Mouse (Mus musculus): ENCODE data around the gene Ubald1. TPM values are rescaled to one million over a fixed set of nuclear protein-coding genes. Genes with fewer than 3 reads are reported as not detected.

The Ubald1 gene
- polyA plus RNA-seq, 1 experiment from 2014 or later = 31.5 TPM

GRCm38 (mm10) chr16:4903491-4904102 is 23.5 kb upstream of the Ubald1 start:
- Histone ChIP-seq H3K4me1 (ENCODE audit: control insufficient read depth, insufficient read depth, low read length) (peaks cover 6% of the 10 kb centered on the region; the same call in 1 of the 2 replicates), H3K27me3 (ENCODE audit: control insufficient read depth, insufficient read depth, low read length) (no peaks in the 10 kb centered on the region), H3K4me2 (ENCODE audit: low read depth, low read length) (no peak overlapping the region), H3K9me3 (replicated peaks; ENCODE audit: control insufficient read depth, low read length) (no peaks in the 10 kb centered on the region), H3K9ac (ENCODE audit: low read length) (no peak overlapping the region), H3K4me3 (replicated peaks; ENCODE audit: low read length) (no peak overlapping the region), H3K27ac (ENCODE audit: low read length) (no peak overlapping the region), H3K36me3 (ENCODE audit: control insufficient read depth, insufficient read depth, low read length) (no peaks in the 10 kb centered on the region; the same call in 1 of the 2 replicates)
- WGBS = 63% methylated on average over 6 of the region's 6 CpGs
- ATAC-seq (ENCODE audit: insufficient read depth, low FRiP score) = no peak

- WGBS = 83% methylated on average over 2 of the region's 2 CpGs
- Histone ChIP-seq H3K4me3 (replicated peaks; ENCODE audit: low read length) (no peak overlapping the region), H3K4me2 (ENCODE audit: low read depth, low read length) (no peak overlapping the region), H3K9ac (ENCODE audit: low read length) (no peak overlapping the region), H3K27ac (ENCODE audit: low read length) (no peak overlapping the region), H3K36me3 (ENCODE audit: control insufficient read depth, insufficient read depth, low read length) (no peaks in the 10 kb centered on the region), H3K9me3 (replicated peaks; ENCODE audit: control insufficient read depth, low read length) (no peaks in the 10 kb centered on the region), H3K4me1 (ENCODE audit: control insufficient read depth, insufficient read depth, low read length) (peaks cover 6% of the 10 kb centered on the region; the same call in 1 of the 2 replicates), H3K27me3 (ENCODE audit: control insufficient read depth, insufficient read depth, low read length) (no peaks in the 10 kb centered on the region)
- ATAC-seq (ENCODE audit: insufficient read depth, low FRiP score) = no peak
Measured at GRCm38 (mm10) chr16:4902390-4902789, 22.3 kb upstream of the Ubald1 start.

- H3K9ac ChIP-seq (ENCODE audit: low read length) = no peak overlapping the region
- 63% methylated on average over 7 of the region's 7 CpGs for WGBS
- no peak for ATAC-seq (ENCODE audit: insufficient read depth, low FRiP score)
- H3K4me1 ChIP-seq (ENCODE audit: control insufficient read depth, insufficient read depth, low read length) = 0 out of 2 replicates have a peak, but pooled peaks cover 4% of the 10 kb centered on the region
- H3K4me3 ChIP-seq (replicated peaks; ENCODE audit: low read length) = no peak overlapping the region
- no peaks in the 10 kb centered on the region for H3K36me3 ChIP-seq (ENCODE audit: control insufficient read depth, insufficient read depth, low read length)
- no peaks in the 10 kb centered on the region for H3K9me3 ChIP-seq (replicated peaks; ENCODE audit: control insufficient read depth, low read length)
- no peaks in the 10 kb centered on the region for H3K27me3 ChIP-seq (ENCODE audit: control insufficient read depth, insufficient read depth, low read length)
- no peak overlapping the region for H3K27ac ChIP-seq (ENCODE audit: low read length)
- H3K4me2 ChIP-seq (ENCODE audit: low read depth, low read length) = no peak overlapping the region
Measured at GRCm38 (mm10) chr16:4901167-4901566, 21.1 kb upstream of the Ubald1 start.

GRCm38 (mm10) chr16:4899711-4900110 is 19.6 kb upstream of the Ubald1 start:
- no peaks in the 10 kb centered on the region for H3K27me3 ChIP-seq (ENCODE audit: control insufficient read depth, insufficient read depth, low read length)

GRCm38 (mm10) chr16:4898881-4899280 is 18.8 kb upstream of the Ubald1 start:
- H3K36me3 ChIP-seq (ENCODE audit: control insufficient read depth, insufficient read depth, low read length) = no peaks in the 10 kb centered on the region
- H3K4me2 ChIP-seq (ENCODE audit: low read depth, low read length) = no peak overlapping the region
- H3K27ac ChIP-seq (ENCODE audit: low read length) = no peak overlapping the region
- no peak overlapping the region for H3K9ac ChIP-seq (ENCODE audit: low read length)
- H3K4me1 ChIP-seq (ENCODE audit: control insufficient read depth, insufficient read depth, low read length) = 0 out of 2 replicates have a peak, but pooled peaks cover 7% of the 10 kb centered on the region
- no peak overlapping the region for H3K4me3 ChIP-seq (replicated peaks; ENCODE audit: low read length)
- H3K9me3 ChIP-seq (replicated peaks; ENCODE audit: control insufficient read depth, low read length) = no peaks in the 10 kb centered on the region
- 86% methylated on average over 6 of the region's 6 CpGs for WGBS
- ATAC-seq (ENCODE audit: insufficient read depth, low FRiP score) = no peak
- no peaks in the 10 kb centered on the region for H3K27me3 ChIP-seq (ENCODE audit: control insufficient read depth, insufficient read depth, low read length)

More at GRCm38 (mm10) chr16:4899711-4900110, 19.6 kb upstream of the Ubald1 start:
- ATAC-seq (ENCODE audit: insufficient read depth, low FRiP score) = no peak
- Histone ChIP-seq H3K9me3 (replicated peaks; ENCODE audit: control insufficient read depth, low read length) (no peaks in the 10 kb centered on the region), H3K27ac (ENCODE audit: low read length) (no peak overlapping the region), H3K4me3 (replicated peaks; ENCODE audit: low read length) (no peak overlapping the region), H3K4me2 (ENCODE audit: low read depth, low read length) (no peak overlapping the region), H3K36me3 (ENCODE audit: control insufficient read depth, insufficient read depth, low read length) (no peaks in the 10 kb centered on the region), H3K9ac (ENCODE audit: low read length) (no peak overlapping the region), H3K4me1 (ENCODE audit: control insufficient read depth, insufficient read depth, low read length) (0 out of 2 replicates have a peak, but pooled peaks cover 6% of the 10 kb centered on the region)
- 49% methylated on average over 2 of the region's 2 CpGs for WGBS

GRCm38 (mm10) chr16:4897146-4897730 is 17.1 kb upstream of the Ubald1 start:
- Histone ChIP-seq H3K36me3 (ENCODE audit: control insufficient read depth, insufficient read depth, low read length) (no peaks in the 10 kb centered on the region; the same call in 1 of the 2 replicates), H3K9me3 (replicated peaks; ENCODE audit: control insufficient read depth, low read length) (no peaks in the 10 kb centered on the region), H3K4me3 (replicated peaks; ENCODE audit: low read length) (no peak overlapping the region), H3K27ac (ENCODE audit: low read length) (no peak overlapping the region), H3K9ac (ENCODE audit: low read length) (no peak overlapping the region), H3K4me2 (ENCODE audit: low read depth, low read length) (no peak overlapping the region), H3K27me3 (ENCODE audit: control insufficient read depth, insufficient read depth, low read length) (no peaks in the 10 kb centered on the region), H3K4me1 (ENCODE audit: control insufficient read depth, insufficient read depth, low read length) (0 out of 2 replicates have a peak, but pooled peaks cover 7% of the 10 kb centered on the region)
- no peak for ATAC-seq (ENCODE audit: insufficient read depth, low FRiP score)
- WGBS = 64% methylated on average over 7 of the region's 7 CpGs

- Histone ChIP-seq H3K27ac (ENCODE audit: low read length) (no peak overlapping the region), H3K27me3 (ENCODE audit: control insufficient read depth, insufficient read depth, low read length) (no peaks in the 10 kb centered on the region), H3K9me3 (replicated peaks; ENCODE audit: control insufficient read depth, low read length) (no peaks in the 10 kb centered on the region), H3K4me3 (replicated peaks; ENCODE audit: low read length) (no peak overlapping the region), H3K4me2 (ENCODE audit: low read depth, low read length) (no peak overlapping the region), H3K9ac (ENCODE audit: low read length) (no peak overlapping the region), H3K36me3 (ENCODE audit: control insufficient read depth, insufficient read depth, low read length) (no peaks in the 10 kb centered on the region; the same call in 1 of the 2 replicates), H3K4me1 (ENCODE audit: control insufficient read depth, insufficient read depth, low read length) (0 out of 2 replicates have a peak, but pooled peaks cover 7% of the 10 kb centered on the region)
- 58% methylated on average over 5 of the region's 5 CpGs for WGBS
- peak; percentile 78; the same call in 1 of the 2 replicates for ATAC-seq (ENCODE audit: insufficient read depth, low FRiP score)
Measured at GRCm38 (mm10) chr16:4896249-4897027, 16.3 kb upstream of the Ubald1 start.

- Histone ChIP-seq H3K27me3 (ENCODE audit: control insufficient read depth, insufficient read depth, low read length) (no peaks in the 10 kb centered on the region), H3K9me3 (replicated peaks; ENCODE audit: control insufficient read depth, low read length) (no peaks in the 10 kb centered on the region), H3K27ac (ENCODE audit: low read length) (no peak overlapping the region), H3K4me3 (replicated peaks; ENCODE audit: low read length) (no peak overlapping the region), H3K9ac (ENCODE audit: low read length) (no peak overlapping the region), H3K36me3 (ENCODE audit: control insufficient read depth, insufficient read depth, low read length) (no peaks in the 10 kb centered on the region; the same call in 1 of the 2 replicates), H3K4me1 (ENCODE audit: control insufficient read depth, insufficient read depth, low read length) (peaks cover 9% of the 10 kb centered on the region; the same call in 1 of the 2 replicates), H3K4me2 (ENCODE audit: low read depth, low read length) (no peak overlapping the region)
- WGBS = 76% methylated on average over 7 of the region's 7 CpGs
- no peak for ATAC-seq (ENCODE audit: insufficient read depth, low FRiP score)
Measured at GRCm38 (mm10) chr16:4894201-4894908, 14.2 kb upstream of the Ubald1 start.

Measured in stomach, embryonic 16.5 days (tissue).